Mouse (Mus musculus) bone marrow, adult 2 months (tissue): ENCODE results near the gene Ctbp2.

Source experiments
- CTCF ChIP-seq: fragments of 200-500 bp; IDR thresholded peaks from 2 replicates; pipeline ENCODE4 v1.5.1; 2011; ENCODE audit warnings: low read length, control low read depth; ENCODE audit not compliant: control insufficient read depth, insufficient read depth
- POLR2A ChIP-seq: fragments of 200-500 bp; IDR thresholded peaks from 2 replicates; pipeline ENCODE4 v1.6.1; 2011; ENCODE audit warnings: low read depth, mild to moderate bottlenecking, control low read depth, low read length, borderline replicate concordance; ENCODE audit not compliant: control insufficient read depth

- no peak for TF ChIP-seq CTCF
- TF ChIP-seq POLR2A: no peak
These were observed 1.5 kb downstream of the Ctbp2 start for GRCm38 (mm10) chr7:133122379-133123243.
